Mouse (Mus musculus) liver, embryonic 11.5 days (tissue): Measurements from ENCODE around the gene Dtx1. TPM values are rescaled to one million over a fixed set of nuclear protein-coding genes. Genes with fewer than 3 reads are reported as not detected.

Source experiments
- ATAC-seq: fragments of 200-750 bp; cut with Nextera tagmentation; replicated peaks from 2 replicates; pipeline ENCODE4 v1.8.0; 2017; ENCODE audit warnings: moderate number of reproducible peaks, mild to moderate bottlenecking, moderate TSS enrichment, moderate library complexity; ENCODE audit not compliant: low FRiP score
- DNase-seq: peaks from one replicate; pipeline ENCODE4 v3.0.0-alpha.2; 2017; ENCODE audit warnings: low spot score
- H3K27ac ChIP-seq: fragments of 300-500 bp; sonication (generic); 2 replicates; pipeline ENCODE4 v1.5.1; 2014; ENCODE audit warnings: mild to moderate bottlenecking, low read depth, low read length, control low read depth
- H3K27me3 ChIP-seq: fragments of 300-500 bp; sonication (generic); replicated peaks from 2 replicates; pipeline ENCODE4 v1.6.1; 2014; ENCODE audit warnings: low read length, mixed read lengths; ENCODE audit not compliant: control insufficient read depth, insufficient read depth
- H3K36me3 ChIP-seq: fragments of 300-500 bp; sonication (generic); 2 replicates; pipeline ENCODE4 v1.6.1; 2014; ENCODE audit warnings: mild to moderate bottlenecking, low read length, moderate library complexity, mixed read lengths; ENCODE audit not compliant: control insufficient read depth, insufficient read depth
- H3K4me1 ChIP-seq: fragments of 300-500 bp; sonication (generic); replicated peaks from 2 replicates; pipeline ENCODE4 v1.6.1; 2014; ENCODE audit warnings: low read length, mixed read lengths; ENCODE audit not compliant: control insufficient read depth, insufficient read depth
- H3K4me2 ChIP-seq: fragments of 300-500 bp; sonication (generic); 2 replicates; pipeline ENCODE4 v1.6.1; 2014; ENCODE audit warnings: mild to moderate bottlenecking, control low read depth, moderate library complexity
- H3K4me3 ChIP-seq: fragments of 300-500 bp; sonication (generic); 2 replicates; pipeline ENCODE4 v1.5.1; 2014; ENCODE audit warnings: low read depth, low read length, control low read depth
- H3K9ac ChIP-seq: fragments of 300-500 bp; sonication (generic); 2 replicates; pipeline ENCODE4 v1.6.1; 2014; ENCODE audit warnings: low read depth, low read length, control low read depth
- H3K9me3 ChIP-seq: fragments of 300-500 bp; sonication (generic); 2 replicates; pipeline ENCODE4 v1.6.1; 2016; ENCODE audit warnings: low read length, inconsistent platforms, mixed read lengths; ENCODE audit not compliant: control insufficient read depth
- WGBS: fragments of 180-500 bp; shearing (Covaris S2); extraction: QIAGEN DNeasy Blood & Tissue Kit; methylation state at CpG from one replicate; pipeline ENCODE4 v1.1.7; 2014; 5-methylcytosine and 5-hydroxymethylcytosine counted together
- polyA plus RNA-seq: library from polyadenylated mRNA; unstranded; fragments of >200 nt; fragmentation: Nextera tagmentation; extraction: Ambion mirVana; gene quantifications from 2 replicates; pipeline ENCODE4 v1.2.1, GENCODE M21; 2014

The Dtx1 gene
- polyA plus RNA-seq, 1 experiment from 2014 or later = 1.1 TPM

DNA sequence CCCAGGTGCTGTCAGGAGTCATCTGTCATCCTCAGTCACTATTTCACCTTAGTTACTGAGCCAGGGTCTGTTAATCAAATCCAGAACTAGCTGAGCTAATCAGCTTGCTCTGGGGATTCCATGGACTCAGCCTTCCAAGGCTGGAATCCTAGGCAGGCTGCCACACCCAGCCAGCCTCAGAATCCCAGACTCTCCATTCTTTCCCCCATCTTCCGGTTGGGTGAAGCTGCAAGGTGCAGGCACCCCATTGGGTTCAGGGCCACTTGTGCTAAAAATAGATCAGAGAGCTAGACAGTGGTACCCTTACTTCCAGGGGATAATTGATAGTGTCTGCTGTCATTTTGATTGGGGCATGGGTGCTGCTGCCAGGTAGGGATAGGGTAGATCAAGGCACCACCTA lies 21.0 kb upstream of the Dtx1 start:
- no peaks in the 10 kb centered on the region for H3K9me3 ChIP-seq
- no peak overlapping the region for H3K27ac ChIP-seq
- no peaks in the 10 kb centered on the region for H3K27me3 ChIP-seq
- ATAC-seq = no peak
- no peaks in the 10 kb centered on the region for H3K4me1 ChIP-seq
- DNase-seq = no peak
- 44% methylated on average over 1 of the region's 1 CpGs for WGBS
- no peak overlapping the region for H3K9ac ChIP-seq
- H3K4me2 ChIP-seq = no peak overlapping the region
- no peak overlapping the region for H3K4me3 ChIP-seq
- no peaks in the 10 kb centered on the region for H3K36me3 ChIP-seq

- Histone ChIP-seq H3K9ac (no peak overlapping the region), H3K9me3 (no peaks in the 10 kb centered on the region), H3K27me3 (no peaks in the 10 kb centered on the region), H3K4me2 (no peak overlapping the region), H3K36me3 (no peaks in the 10 kb centered on the region), H3K4me3 (no peak overlapping the region), H3K4me1 (no peaks in the 10 kb centered on the region), H3K27ac (no peak overlapping the region)
- 73% methylated on average over 10 of the region's 10 CpGs for WGBS
- no peak for DNase-seq
- ATAC-seq = no peak
Measured at GRCm38 (mm10) chr5:120729319-120729718, 17.6 kb upstream of the Dtx1 start.

DNA sequence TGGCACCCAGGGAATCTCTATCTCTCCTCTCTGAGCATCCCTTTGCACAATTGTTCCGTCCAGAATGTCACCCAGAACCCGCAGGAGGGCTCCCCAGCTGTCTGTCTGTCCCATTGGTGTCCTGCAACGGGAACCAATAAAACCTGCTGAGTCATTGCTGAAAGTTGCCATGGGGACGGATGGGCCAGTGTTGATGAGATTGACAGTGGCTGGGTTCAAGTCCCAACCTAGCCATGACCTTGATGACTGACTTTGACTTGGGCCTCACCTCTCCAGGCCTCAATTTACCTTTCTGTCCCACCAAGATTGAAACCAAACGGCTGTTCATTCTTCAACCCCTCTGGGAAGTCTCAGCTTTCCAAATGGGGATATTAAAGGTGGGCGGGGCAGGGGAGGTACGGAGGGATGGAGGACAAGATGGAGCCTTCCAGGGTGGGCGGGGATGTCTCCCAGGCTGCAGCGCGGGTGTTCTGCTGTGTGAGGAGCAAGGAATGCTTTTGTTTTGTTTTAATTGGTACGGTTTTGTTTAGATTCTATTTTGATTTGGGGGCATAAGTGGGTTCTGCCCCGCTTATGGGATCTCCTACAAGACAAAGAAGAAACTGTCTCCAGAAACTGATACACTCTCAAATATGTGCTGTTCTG lies 14.2 kb upstream of the Dtx1 start:
- Histone ChIP-seq H3K9ac (no peak overlapping the region), H3K4me1 (no peaks in the 10 kb centered on the region), H3K27me3 (no peaks in the 10 kb centered on the region), H3K9me3 (no peaks in the 10 kb centered on the region), H3K4me3 (no peak overlapping the region), H3K27ac (no peak overlapping the region), H3K4me2 (no peak overlapping the region), H3K36me3 (no peaks in the 10 kb centered on the region)
- no peak for DNase-seq
- ATAC-seq = no peak
- 53% methylated on average over 12 of the region's 12 CpGs for WGBS

DNA sequence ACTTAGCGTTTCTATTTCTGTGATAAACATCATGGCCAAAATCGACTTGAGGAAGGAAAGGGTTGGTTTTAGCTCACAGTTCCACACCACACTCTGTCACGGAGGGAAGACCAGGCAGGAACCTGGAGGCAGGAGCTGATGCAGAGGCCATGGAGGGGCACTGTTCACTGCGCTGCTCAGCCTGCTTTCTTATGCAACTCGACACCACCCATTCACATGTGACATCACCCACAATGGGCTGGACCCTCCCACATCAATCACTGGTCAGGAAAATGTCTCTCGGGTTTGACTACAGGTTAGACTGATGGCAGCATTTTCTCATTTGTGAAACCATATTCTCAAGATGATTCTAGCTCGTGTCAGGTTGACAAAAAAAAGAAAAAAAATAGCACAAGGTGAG lies 9.3 kb upstream of the Dtx1 start:
- WGBS = 47% methylated on average over 7 of the region's 7 CpGs
- Histone ChIP-seq H3K27me3 (no peaks in the 10 kb centered on the region), H3K27ac (no peak overlapping the region), H3K36me3 (no peaks in the 10 kb centered on the region), H3K4me1 (no peaks in the 10 kb centered on the region), H3K4me2 (no peak overlapping the region), H3K9me3 (no peaks in the 10 kb centered on the region), H3K9ac (no peak overlapping the region), H3K4me3 (no peak overlapping the region)
- ATAC-seq (no peak), DNase-seq (no peak)

DNA sequence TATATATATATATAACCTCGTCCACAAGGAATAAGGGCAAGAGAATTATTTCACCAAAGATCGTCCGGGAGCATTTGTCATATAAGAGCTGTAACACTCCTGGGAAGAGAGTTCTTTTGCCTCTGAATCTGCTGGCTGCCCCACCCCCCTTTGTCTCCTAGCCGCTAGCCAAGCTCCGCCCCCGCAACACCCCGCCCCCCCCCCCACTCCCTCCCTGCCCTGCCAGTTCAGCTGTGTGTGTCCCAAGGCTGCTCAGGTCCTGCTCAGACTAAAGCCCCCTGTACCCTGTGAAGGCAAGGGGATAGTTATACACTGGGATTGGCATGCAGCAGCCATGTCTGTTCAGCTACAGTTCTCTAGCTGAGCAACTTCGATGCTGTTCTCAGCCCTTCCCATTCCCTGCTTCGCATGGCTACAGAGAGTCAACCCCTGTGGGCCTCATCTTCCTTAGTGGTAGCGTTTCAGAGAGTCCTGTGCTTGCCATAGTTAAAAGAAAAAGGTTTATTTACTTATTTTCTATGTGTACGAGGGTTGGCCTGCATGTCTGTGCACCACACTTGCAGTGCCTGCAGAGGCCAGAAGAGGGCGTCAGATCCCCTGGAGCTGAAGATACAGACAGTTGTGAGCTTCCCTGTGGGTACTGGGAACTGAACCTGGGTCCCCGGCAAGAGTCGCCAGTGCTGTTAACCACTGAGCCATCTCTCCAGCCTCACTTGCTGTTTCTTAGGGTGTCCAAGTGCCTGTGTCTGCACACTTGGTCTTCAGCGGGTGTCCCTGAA lies 7.1 kb upstream of the Dtx1 start:
- no peak overlapping the region for H3K4me3 ChIP-seq
- no peak overlapping the region for H3K4me2 ChIP-seq
- no peak for ATAC-seq
- no peaks in the 10 kb centered on the region for H3K9me3 ChIP-seq
- H3K27me3 ChIP-seq = peaks cover 7% of the 10 kb centered on the region
- H3K9ac ChIP-seq = no peak overlapping the region
- no peaks in the 10 kb centered on the region for H3K4me1 ChIP-seq
- H3K27ac ChIP-seq = no peak overlapping the region
- H3K36me3 ChIP-seq = no peaks in the 10 kb centered on the region
- WGBS = 51% methylated on average over 15 of the region's 15 CpGs
- DNase-seq = no peak

DNA sequence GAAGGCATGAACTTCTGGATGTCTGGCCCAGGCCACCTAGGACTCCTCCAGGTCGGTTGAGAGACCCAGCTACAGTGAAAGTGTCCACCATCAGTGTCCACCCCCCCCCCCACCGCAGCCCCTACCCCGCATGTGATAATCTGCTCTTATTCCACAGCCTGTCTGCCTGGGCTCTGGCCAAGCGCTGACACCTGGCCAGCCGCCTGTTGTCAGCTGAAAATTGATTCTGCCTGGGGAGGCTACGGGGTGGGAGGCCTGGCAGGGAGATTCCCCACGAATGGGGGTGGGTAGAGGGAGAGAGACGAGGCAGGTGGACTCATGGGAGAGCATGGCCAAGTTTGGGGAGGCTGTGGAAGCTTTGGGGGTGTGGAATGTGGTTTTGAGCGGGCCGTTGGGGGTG lies 5.4 kb upstream of the Dtx1 start:
- H3K9me3 ChIP-seq = no peaks in the 10 kb centered on the region
- ATAC-seq (no peak), DNase-seq (no peak)
- 71% methylated on average over 10 of the region's 10 CpGs for WGBS
- no peak overlapping the region for H3K27ac ChIP-seq
- H3K9ac ChIP-seq = no peak overlapping the region
- no peak overlapping the region for H3K4me2 ChIP-seq
- peaks cover 24% of the 10 kb centered on the region for H3K27me3 ChIP-seq
- H3K36me3 ChIP-seq = no peaks in the 10 kb centered on the region
- no peaks in the 10 kb centered on the region for H3K4me1 ChIP-seq
- no peak overlapping the region for H3K4me3 ChIP-seq

DNA sequence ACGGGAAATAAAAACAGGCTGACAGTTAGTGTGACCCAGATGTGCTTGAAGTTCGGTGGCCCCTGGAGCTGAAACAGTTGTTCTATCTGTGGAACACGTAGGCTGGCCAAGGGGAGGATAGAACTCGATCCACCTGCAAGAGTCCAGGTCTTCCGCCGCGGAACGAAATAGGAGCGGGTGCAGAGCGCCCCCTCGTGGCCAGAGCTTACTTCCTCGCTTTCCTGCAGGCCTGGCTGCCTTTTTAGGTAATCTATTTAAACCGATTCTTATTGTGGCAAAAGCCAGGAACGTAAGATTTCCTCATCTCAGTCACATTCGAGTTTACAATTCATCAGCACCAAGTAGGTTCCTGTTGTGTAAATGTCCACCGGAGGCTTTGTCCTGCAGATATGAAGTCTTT lies 2.6 kb upstream of the Dtx1 start:
- peaks cover 52% of the 10 kb centered on the region for H3K27me3 ChIP-seq

DNA sequence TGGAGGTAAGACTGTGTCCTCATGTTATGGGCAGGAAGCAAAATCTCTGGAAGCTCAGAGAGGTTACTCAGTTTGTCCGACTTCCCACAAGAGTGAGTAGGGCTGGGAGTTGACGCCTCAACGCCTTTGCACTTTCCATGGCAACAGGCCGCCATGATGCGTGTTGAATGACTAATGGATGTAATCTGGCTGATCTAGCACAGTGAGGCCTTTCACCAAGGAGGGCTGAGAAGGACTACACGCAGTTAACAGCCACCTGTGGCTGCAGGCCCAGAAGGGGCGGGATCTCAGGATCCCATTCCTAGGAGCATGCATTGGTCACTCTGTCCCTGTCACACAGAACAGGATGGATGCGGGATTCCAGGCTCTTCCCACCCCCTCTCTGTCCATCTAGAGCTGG lies 994 bp upstream of the Dtx1 start:
- Histone ChIP-seq H3K9me3 (no peaks in the 10 kb centered on the region), H3K36me3 (no peaks in the 10 kb centered on the region), H3K4me3 (no peak overlapping the region), H3K9ac (no peak overlapping the region), H3K27me3 (peaks cover 66% of the 10 kb centered on the region), H3K4me1 (peaks cover 8% of the 10 kb centered on the region; the same call in 1 of the 2 replicates), H3K4me2 (no peak overlapping the region), H3K27ac (no peak overlapping the region)
- WGBS = 70% methylated on average over 8 of the region's 8 CpGs
- no peak for ATAC-seq
- no peak for DNase-seq

More for the DNA sequence above, 2.6 kb upstream of the Dtx1 start:
- H3K27ac ChIP-seq = no peak overlapping the region
- ATAC-seq (no peak), DNase-seq (peak; percentile 68)
- 5% methylated on average over 16 of the region's 16 CpGs for WGBS
- peaks cover 8% of the 10 kb centered on the region; the same call in 1 of the 2 replicates for H3K4me1 ChIP-seq
- no peak overlapping the region for H3K9ac ChIP-seq
- no peaks in the 10 kb centered on the region for H3K9me3 ChIP-seq
- H3K4me3 ChIP-seq = no peak overlapping the region
- H3K4me2 ChIP-seq = no peak overlapping the region
- no peaks in the 10 kb centered on the region for H3K36me3 ChIP-seq

DNA sequence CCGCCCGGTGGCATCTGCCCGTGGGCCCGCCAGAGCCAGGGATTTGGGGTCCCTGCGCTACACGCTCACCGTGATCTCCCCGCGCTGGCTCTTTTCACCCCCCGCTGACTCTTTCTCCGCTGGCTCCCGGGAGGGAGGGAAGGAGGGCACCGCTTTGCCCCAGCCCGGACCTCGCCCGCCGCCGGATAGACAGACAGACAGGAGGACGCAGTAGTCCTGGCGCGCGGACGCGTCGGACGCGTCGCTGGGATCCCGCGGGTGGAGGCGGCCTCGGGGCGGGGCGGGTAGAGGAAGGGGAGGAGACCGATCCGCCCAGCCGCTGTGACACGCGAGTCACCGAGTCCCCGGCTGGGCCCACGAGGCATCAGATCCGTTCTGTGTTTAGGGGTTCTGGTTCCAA lies 311 bp downstream of the Dtx1 start:
- Histone ChIP-seq H3K4me2 (peak overlapping the region; percentile 58), H3K27ac (no peak overlapping the region), H3K9ac (no peak overlapping the region), H3K36me3 (no peaks in the 10 kb centered on the region), H3K9me3 (no peaks in the 10 kb centered on the region), H3K4me1 (peaks cover 9% of the 10 kb centered on the region; the same call in 1 of the 2 replicates), H3K4me3 (peak overlapping the region; percentile 33), H3K27me3 (peaks cover 77% of the 10 kb centered on the region)
- ATAC-seq = no peak
- 7% methylated on average over 39 of the region's 43 CpGs for WGBS
- DNase-seq = no peak
